ENCODE assay signal across 16 mouse cellular contexts in genomic region chr9:67380095-67380494, GRCm38 (mm10).
DNase-seq lines count a peak whose midpoint lies in the region; ATAC-seq and TF ChIP-seq lines count a peak whose summit lies in the region.
"Had no signal": no experiment of that assay in that cellular context is flagged by ENCODE, and none has a peak within 500 bp of the region (broad histone marks: within the 10 kb centered on the region; RNA-seq: fewer than 3 reads in every experiment).

No protein-coding gene starts in this region.

- H3ac ChIP-seq in myocyte (ENCODE audit: control insufficient read depth, insufficient read length), result no peak overlapping the region

- peak; percentile 18 for DNase-seq in embryo, embryonic 11 days
- DNase-seq in embryo, embryonic 10 days (ENCODE audit: low spot score), result no peak
- DNase-seq in lung, postnatal 10 days, result peak; percentile 4
- no peak for DNase-seq in lung, postnatal 0 days (ENCODE audit: low spot score)
- peak; percentile 35 for DNase-seq in brain, adult 2 months (ENCODE audit: low read depth, low spot score)
- DNase-seq in gastrocnemius, adult 18-20 months (ENCODE audit: low spot score), result no peak
- DNase-seq: gastrocnemius, postnatal 36 days; heart, postnatal 36 days; right cerebral cortex, postnatal 14 days had no signal

- no peak overlapping the region for H3K4me2 ChIP-seq in lung, postnatal 0 days (replicated peaks; ENCODE audit: low read depth, low read length)
- H3K4me2 ChIP-seq in myocyte (ENCODE audit: low read depth), result peak overlapping the region; percentile 26
- H3K4me2 ChIP-seq: forebrain, embryonic 12.5 days; liver, embryonic 12.5 days; neural tube, embryonic 12.5 days had no signal

- no peaks in the 10 kb centered on the region for H3K9me3 ChIP-seq in lung, postnatal 0 days (ENCODE audit: low read length)
- H3K9me3 ChIP-seq: forebrain, embryonic 12.5 days; liver, embryonic 12.5 days; megakaryocyte, embryonic 14.5 days; neural tube, embryonic 12.5 days had no signal

- TF ChIP-seq EP300 in lung, postnatal 0 days (IDR thresholded peaks at IDR 0.05), result no peak

- H3K36me3 ChIP-seq in lung, postnatal 0 days (ENCODE audit: insufficient read depth, low read length), result no peaks in the 10 kb centered on the region
- peaks cover 7% of the 10 kb centered on the region for H3K36me3 ChIP-seq in myocyte (ENCODE audit: control insufficient read depth, insufficient read depth)
- H3K36me3 ChIP-seq: forebrain, embryonic 12.5 days; liver, embryonic 12.5 days; neural tube, embryonic 12.5 days had no signal

- no peaks in the 10 kb centered on the region for H3K79me2 ChIP-seq in myocyte (ENCODE audit: control insufficient read depth, insufficient read depth)

- no peak overlapping the region for H3K27ac ChIP-seq in lung, postnatal 0 days (ENCODE audit: low read length)
- H3K27ac ChIP-seq: forebrain, embryonic 12.5 days; liver, embryonic 12.5 days; neural tube, embryonic 12.5 days had no signal

- no peak overlapping the region for H3K9ac ChIP-seq in lung, postnatal 0 days (replicated peaks; ENCODE audit: low read depth)
- H3K9ac ChIP-seq: forebrain, embryonic 12.5 days; liver, embryonic 12.5 days; neural tube, embryonic 12.5 days had no signal

- H3K4me3 ChIP-seq in lung, postnatal 0 days (ENCODE audit: low read depth, low read length), result no peak overlapping the region
- no peak overlapping the region for H3K4me3 ChIP-seq in myocyte
- H3K4me3 ChIP-seq: forebrain, embryonic 12.5 days; liver, embryonic 12.5 days; megakaryocyte, embryonic 14.5 days; neural tube, embryonic 12.5 days had no signal

- ATAC-seq in lung, postnatal 0 days, result no peak
- ATAC-seq in CD4-positive, CD25-positive, alpha-beta regulatory T cell, adult 4 months, result no peak
- ATAC-seq: intestine, embryonic 16.5 days; liver, embryonic 12.5 days had no signal

- H3K4me1 ChIP-seq in lung, postnatal 0 days (ENCODE audit: insufficient read depth, low read depth, low read length), result no peaks in the 10 kb centered on the region
- H3K4me1 ChIP-seq: forebrain, embryonic 12.5 days; liver, embryonic 12.5 days; neural tube, embryonic 12.5 days had no signal

- 22% methylated on average over 5 of the region's 5 CpGs for WGBS in lung, postnatal 0 days

- H3K27me3 ChIP-seq in lung, postnatal 0 days (replicated peaks; ENCODE audit: insufficient read depth, low read length), result no peaks in the 10 kb centered on the region
- no peaks in the 10 kb centered on the region for H3K27me3 ChIP-seq in myocyte (ENCODE audit: control insufficient read depth, insufficient read depth, insufficient read length)
- H3K27me3 ChIP-seq: forebrain, embryonic 12.5 days; liver, embryonic 12.5 days; megakaryocyte, embryonic 14.5 days; neural tube, embryonic 12.5 days had no signal

- no peak for TF ChIP-seq POLR2A in myocyte (IDR thresholded peaks at IDR 0.05; ENCODE audit: insufficient read length, low read depth)

- TF ChIP-seq CTCF in lung, postnatal 0 days (IDR thresholded peaks at IDR 0.05), result no peak

TF ChIP-seq in myocyte, 11 proteins besides CTCF, POLR2A, EP300 and RAD21:
- TF ChIP-seq MYOD1 (IDR thresholded peaks at IDR 0.05; ENCODE audit: control insufficient read depth in 1 of 3, insufficient read length in 2 of 3, low read depth in 2 of 3) (no peak), POLR2AphosphoS2 (IDR thresholded peaks at IDR 0.05; ENCODE audit: insufficient read length, low read depth) (no peak), MAX (IDR thresholded peaks at IDR 0.05; ENCODE audit: low read depth) (no peak), MYOG (IDR thresholded peaks at IDR 0.05; ENCODE audit: control insufficient read depth in 1 of 3, insufficient read depth in 1 of 3, insufficient read length in 2 of 3, low read depth in 2 of 3) (no peak), USF1 (IDR thresholded peaks at IDR 0.05; ENCODE audit: low read depth) (no peak), TCF3 (IDR thresholded peaks at IDR 0.05; ENCODE audit: insufficient read length, low read depth) (no peak), TCF12 (IDR thresholded peaks at IDR 0.05; ENCODE audit: insufficient read depth, poor library complexity, severe bottlenecking) (no peak), E2F4 (IDR thresholded peaks at IDR 0.05; ENCODE audit: insufficient read depth) (no peak), REST (IDR thresholded peaks at IDR 0.05; ENCODE audit: insufficient read depth, insufficient read length) (no peak), CEBPB (IDR thresholded peaks at IDR 0.05; ENCODE audit: insufficient read depth, poor library complexity, severe bottlenecking) (no peak), SRF (IDR thresholded peaks at IDR 0.05; ENCODE audit: control insufficient read depth, insufficient read length, low read depth) (no peak)

Comparison
In these comparisons a context has a peak if more than half of its experiments do, and no peak if none do; other contexts are left out.
1. DNase-seq: peak in embryo, embryonic 11 days (single experiment), lung, postnatal 10 days (single experiment) and brain, adult 2 months (single experiment); none in embryo, embryonic 10 days (single experiment), lung, postnatal 0 days (single experiment) and gastrocnemius, adult 18-20 months (single experiment).